Mouse (Mus musculus): ENCODE results near the gene Best2. TPM values are rescaled to one million over a fixed set of nuclear protein-coding genes. Genes with fewer than 3 reads are reported as not detected.

Gene Best2
- total and polyA plus RNA-seq, 3 experiments: 0.04 to 0.13 TPM; not detected in 1

- no peak for TF ChIP-seq SMC3 (IDR thresholded peaks at IDR 0.05; ENCODE audit: low read depth, low read length)
- no peak for TF ChIP-seq POLR2AphosphoS5 (IDR thresholded peaks at IDR 0.05; ENCODE audit: borderline replicate concordance, low read depth, low read length)
- TF ChIP-seq MAZ (IDR thresholded peaks at IDR 0.05; ENCODE audit: low read depth, low read length): peak; percentile 59
- TF ChIP-seq UBTF (IDR thresholded peaks at IDR 0.05; ENCODE audit: borderline replicate concordance, insufficient read depth, low read depth, low read length): no peak
- no peak for TF ChIP-seq ZKSCAN1 (IDR thresholded peaks at IDR 0.05; ENCODE audit: low read depth, low read length)
- no peak for TF ChIP-seq HCFC1 (IDR thresholded peaks at IDR 0.05; ENCODE audit: low read depth, low read length)
- TF ChIP-seq USF1 (IDR thresholded peaks at IDR 0.05; ENCODE audit: low read depth, low read length): no peak
- TF ChIP-seq POLR2A (IDR thresholded peaks at IDR 0.05; ENCODE audit: control insufficient read depth in 1 of 2, insufficient read depth in 1 of 2, low read depth in 1 of 2, low read length in 2 of 2, poor library complexity in 1 of 2): peak in 1 of 2 experiments; percentile 33; a peak in 1 of 4 replicates
- no peak for TF ChIP-seq E2F4 (IDR thresholded peaks at IDR 0.05; ENCODE audit: borderline replicate concordance, low read depth, low read length)
- peak; percentile 48; the same call in 1 of the 2 replicates for TF ChIP-seq TBP (IDR thresholded peaks at IDR 0.05; ENCODE audit: low read depth, low read length)
- TF ChIP-seq ZNF384 (IDR thresholded peaks at IDR 0.05; ENCODE audit: low read depth, low read length): 0 out of 2 replicates have a peak, but pooled peaks have one; percentile 17
- no peak for TF ChIP-seq NRF1 (IDR thresholded peaks at IDR 0.05; ENCODE audit: insufficient read depth, low read depth, low read length, poor library complexity, severe bottlenecking)
- TF ChIP-seq USF2 (IDR thresholded peaks at IDR 0.05; ENCODE audit: borderline replicate concordance in 1 of 2, insufficient read depth in 1 of 2, low read depth in 1 of 2, low read length in 2 of 2): no peak
- no peak for TF ChIP-seq POLR2AphosphoS2 (IDR thresholded peaks at IDR 0.05; ENCODE audit: low read length)
- peak; percentile 15; the same call in 1 of the 2 replicates for TF ChIP-seq NELFE (IDR thresholded peaks at IDR 0.05; ENCODE audit: low read depth, low read length)
- TF ChIP-seq CHD1 (IDR thresholded peaks at IDR 0.05; ENCODE audit: low read depth, low read length): no peak; the same call in 1 of the 2 replicates
Measured at GRCm38 (mm10) chr8:85037681-85038531, 23.6 kb upstream of the Best2 start (continued).

GRCm38 (mm10) chr8:85037366-85037680 is 23.0 kb upstream of the Best2 start:
- TF ChIP-seq CHD2 (IDR thresholded peaks at IDR 0.05; ENCODE audit: low read length): no peak
- TF ChIP-seq ZMIZ1 (IDR thresholded peaks at IDR 0.05; ENCODE audit: low read depth, low read length): 0 out of 2 replicates have a peak, but pooled peaks have one; percentile 52
- TF ChIP-seq USF1 (IDR thresholded peaks at IDR 0.05; ENCODE audit: low read depth, low read length): no peak
- no peak for TF ChIP-seq MYB (IDR thresholded peaks at IDR 0.05; ENCODE audit: low read depth, low read length)
- no peak for TF ChIP-seq TAL1 (IDR thresholded peaks at IDR 0.05; ENCODE audit: low read length)
- 0 out of 4 replicates have a peak, but pooled peaks of 1 of the 2 experiments have one; percentile 3 for TF ChIP-seq POLR2A (IDR thresholded peaks at IDR 0.05; ENCODE audit: control insufficient read depth in 1 of 2, insufficient read depth in 1 of 2, low read depth in 1 of 2, low read length in 2 of 2, poor library complexity in 1 of 2)
- TF ChIP-seq ZKSCAN1 (IDR thresholded peaks at IDR 0.05; ENCODE audit: low read depth, low read length): no peak
- no peak for TF ChIP-seq MXI1 (IDR thresholded peaks at IDR 0.05; ENCODE audit: low read depth, low read length)
- no peak for TF ChIP-seq MAFK (IDR thresholded peaks at IDR 0.05; ENCODE audit: borderline replicate concordance, low read depth, low read length)
- no peak for TF ChIP-seq ZNF384 (IDR thresholded peaks at IDR 0.05; ENCODE audit: low read depth, low read length)
- H3K4me3 ChIP-seq (ENCODE audit: control insufficient read depth in 1 of 2, insufficient read depth in 1 of 2, low read depth in 2 of 2, low read length in 2 of 2): peak overlapping the region; percentile 86 to 88
- peak overlapping the region; percentile 98 for H3K27ac ChIP-seq (ENCODE audit: control insufficient read depth, low read depth, low read length)
- H3K36me3 ChIP-seq (ENCODE audit: control insufficient read depth in 1 of 2, insufficient read depth in 2 of 2, low read length in 2 of 2): peaks cover 15 to 36% of the 10 kb centered on the region in 2 experiments
- H3K4me1 ChIP-seq (ENCODE audit: control insufficient read depth in 1 of 2, insufficient read depth in 2 of 2, low read length in 2 of 2): peaks cover 3 to 15% of the 10 kb centered on the region in 2 experiments
- peaks cover 55% of the 10 kb centered on the region for H3K79me2 ChIP-seq (ENCODE audit: control insufficient read depth, insufficient read depth, low read length, poor library complexity)
- no peak for DNase-seq (ENCODE audit: low read depth, low spot score)
- H3K9ac ChIP-seq (ENCODE audit: control insufficient read depth, low read depth, low read length, poor library complexity, severe bottlenecking): peak overlapping the region; percentile 99
- H3K27me3 ChIP-seq (ENCODE audit: control insufficient read depth in 1 of 2, insufficient read depth in 2 of 2, low read length in 2 of 2): no peaks in the 10 kb centered on the region
- H3K9me3 ChIP-seq (replicated peaks; ENCODE audit: insufficient read depth, low read length): no peaks in the 10 kb centered on the region

Data from MEL (cell line).